Mouse (Mus musculus): ENCODE results near the gene Efemp2.
A peak's percentile ranks its signal among the peaks of the same experiment; 100 is the strongest.

Gene Efemp2

GRCm38 (mm10) chr19:5503687-5504086, 29.9 kb downstream of the Efemp2 start, which contains the start of gene 1700020D05Rik:
Gene 1700020D05Rik (minus strand): TSS chr19:5503787.
- DNase-seq (ENCODE audit: low spot score): no peak

GRCm38 (mm10) chr19:5510031-5511026, 36.6 kb downstream of the Efemp2 start, which contains the start of gene Snx32:
Gene Snx32 (minus strand): TSS chr19:5510538.
- peak; percentile 87 for DNase-seq (ENCODE audit: low spot score)

- DNase-seq (ENCODE audit: low spot score): no peak
Observed at GRCm38 (mm10) chr19:5511074-5511632, 37.4 kb downstream of the Efemp2 start.

- no peak for DNase-seq (ENCODE audit: low spot score)
Observed at GRCm38 (mm10) chr19:5512091-5513004, 38.6 kb downstream of the Efemp2 start.

- no peak for DNase-seq (ENCODE audit: low spot score)
Observed at GRCm38 (mm10) chr19:5513005-5513349, 39.2 kb downstream of the Efemp2 start.

- no peak for DNase-seq (ENCODE audit: low spot score)
Observed at GRCm38 (mm10) chr19:5515840-5516777, 42.4 kb downstream of the Efemp2 start.

GRCm38 (mm10) chr19:5516906-5517505, 43.3 kb downstream of the Efemp2 start:
- DNase-seq (ENCODE audit: low spot score): no peak

- DNase-seq (ENCODE audit: low spot score): no peak
Observed at GRCm38 (mm10) chr19:5518721-5519120, 45.0 kb downstream of the Efemp2 start.

GRCm38 (mm10) chr19:5525204-5525603, 51.5 kb downstream of the Efemp2 start:
- no peak for DNase-seq (ENCODE audit: low spot score)

GRCm38 (mm10) chr19:5529325-5530137, 55.8 kb downstream of the Efemp2 start:
- peak; percentile 98 for DNase-seq (ENCODE audit: low spot score)

GRCm38 (mm10) chr19:5530138-5530524, 56.4 kb downstream of the Efemp2 start:
- no peak for DNase-seq (ENCODE audit: low spot score)
